Mouse (Mus musculus): ENCODE results near the gene Rps19.
"Not testable (repeated sequence)": the region's sequence is repeated elsewhere in the genome, so short reads cannot be mapped to it uniquely, and the experiment has no call there.

Gene Rps19

GRCm38 (mm10) chr7:24869532-24870165 lies 14.5 kb upstream of the Rps19 start, which contains the start of the genes Lypd4 and Dmrtc2:
Lypd4 (minus strand) TSS chr7:24869941.
Dmrtc2 (plus strand) TSS chr7:24870057.
- DNase-seq (ENCODE audit: low read depth, low spot score): no peak

- no peak for DNase-seq (ENCODE audit: low read depth, low spot score)
These were observed 6.6 kb upstream of the Rps19 start for GRCm38 (mm10) chr7:24877588-24877987.

GRCm38 (mm10) chr7:24879620-24880019 lies 4.6 kb upstream of the Rps19 start:
- DNase-seq (ENCODE audit: low read depth, low spot score): no peak

- DNase-seq (ENCODE audit: low read depth, low spot score): no peak
These were observed 1.6 kb upstream of the Rps19 start for GRCm38 (mm10) chr7:24882416-24883199.

- DNase-seq (ENCODE audit: low read depth, low spot score): no peak
These were observed 621 bp downstream of the Rps19 start for GRCm38 (mm10) chr7:24884693-24885291.

GRCm38 (mm10) chr7:24885468-24886307 lies 1.5 kb downstream of the Rps19 start:
- DNase-seq (ENCODE audit: low read depth, low spot score): no peak

- no peak for DNase-seq (ENCODE audit: low read depth, low spot score)
These were observed 2.1 kb downstream of the Rps19 start for GRCm38 (mm10) chr7:24886308-24886633.

- DNase-seq (ENCODE audit: low read depth, low spot score): no peak
These were observed 2.9 kb downstream of the Rps19 start for GRCm38 (mm10) chr7:24887096-24887495.

- DNase-seq (ENCODE audit: low read depth, low spot score): no peak
These were observed 5.5 kb downstream of the Rps19 start for GRCm38 (mm10) chr7:24889431-24890220.

GRCm38 (mm10) chr7:24890281-24891216 lies 6.4 kb downstream of the Rps19 start:
- peak; percentile 90 for DNase-seq (ENCODE audit: low read depth, low spot score)

- DNase-seq (ENCODE audit: low read depth, low spot score): no peak
These were observed 7.3 kb downstream of the Rps19 start for GRCm38 (mm10) chr7:24891241-24892124.

GRCm38 (mm10) chr7:24892125-24892583 lies 8.0 kb downstream of the Rps19 start:
- peak; percentile 44 for DNase-seq (ENCODE audit: low read depth, low spot score)

GRCm38 (mm10) chr7:24895749-24896148 lies 11.6 kb downstream of the Rps19 start:
- DNase-seq (ENCODE audit: low read depth, low spot score): not testable (repeated sequence)

- no peak for DNase-seq (ENCODE audit: low read depth, low spot score)
These were observed 12.1 kb downstream of the Rps19 start for GRCm38 (mm10) chr7:24896269-24896668.

GRCm38 (mm10) chr7:24897224-24897623 lies 13.1 kb downstream of the Rps19 start, which contains the start of gene Cd79a:
Cd79a (plus strand) TSS chr7:24897381.
- no peak for DNase-seq (ENCODE audit: low read depth, low spot score)

GRCm38 (mm10) chr7:24897959-24898358 lies 13.8 kb downstream of the Rps19 start:
- DNase-seq (ENCODE audit: low read depth, low spot score): no peak

- DNase-seq (ENCODE audit: low read depth, low spot score): peak; percentile 37
These were observed 16.9 kb downstream of the Rps19 start for GRCm38 (mm10) chr7:24901114-24901513.

- peak; percentile 79 for DNase-seq (ENCODE audit: low read depth, low spot score)
These were observed 17.7 kb downstream of the Rps19 start for GRCm38 (mm10) chr7:24901842-24902241.

- no peak for DNase-seq (ENCODE audit: low read depth, low spot score)
These were observed 18.1 kb downstream of the Rps19 start for GRCm38 (mm10) chr7:24902264-24902629.

Data from CD4-positive, CD25-positive, alpha-beta regulatory T cell, adult 2 months (primary cell).